Mouse (Mus musculus): ENCODE measurements around the gene Kcnq1. TPM values are rescaled to one million over a fixed set of nuclear protein-coding genes. Genes with fewer than 3 reads are reported as not detected.

Kcnq1 gene
- polyA plus RNA-seq, 1 experiment from 2014 or later, result 1.1 TPM

GRCm38 (mm10) chr7:143251206-143251605, 145.0 kb downstream of the Kcnq1 start:
- no peak overlapping the region for H3K9ac ChIP-seq (ENCODE audit: low read length)
- H3K4me2 ChIP-seq, result no peak overlapping the region
- H3K36me3 ChIP-seq (ENCODE audit: control insufficient read depth, insufficient read depth, low read length), result no peaks in the 10 kb centered on the region; the same call in 1 of the 2 replicates
- H3K27me3 ChIP-seq (ENCODE audit: control insufficient read depth, insufficient read depth, low read length), result no peaks in the 10 kb centered on the region
- H3K4me3 ChIP-seq (ENCODE audit: low read depth, low read length), result no peak overlapping the region
- ATAC-seq (ENCODE audit: low FRiP score) (no peak), DNase-seq (ENCODE audit: low spot score, missing footprints) (no peak)
- H3K4me1 ChIP-seq (ENCODE audit: control insufficient read depth, insufficient read depth, low read length), result no peaks in the 10 kb centered on the region
- 81% methylated on average over 2 of the region's 2 CpGs for WGBS
- H3K27ac ChIP-seq (ENCODE audit: low read depth, low read length), result no peak overlapping the region
- H3K9me3 ChIP-seq (ENCODE audit: control insufficient read depth, low read length), result peaks cover 9% of the 10 kb centered on the region

DNA sequence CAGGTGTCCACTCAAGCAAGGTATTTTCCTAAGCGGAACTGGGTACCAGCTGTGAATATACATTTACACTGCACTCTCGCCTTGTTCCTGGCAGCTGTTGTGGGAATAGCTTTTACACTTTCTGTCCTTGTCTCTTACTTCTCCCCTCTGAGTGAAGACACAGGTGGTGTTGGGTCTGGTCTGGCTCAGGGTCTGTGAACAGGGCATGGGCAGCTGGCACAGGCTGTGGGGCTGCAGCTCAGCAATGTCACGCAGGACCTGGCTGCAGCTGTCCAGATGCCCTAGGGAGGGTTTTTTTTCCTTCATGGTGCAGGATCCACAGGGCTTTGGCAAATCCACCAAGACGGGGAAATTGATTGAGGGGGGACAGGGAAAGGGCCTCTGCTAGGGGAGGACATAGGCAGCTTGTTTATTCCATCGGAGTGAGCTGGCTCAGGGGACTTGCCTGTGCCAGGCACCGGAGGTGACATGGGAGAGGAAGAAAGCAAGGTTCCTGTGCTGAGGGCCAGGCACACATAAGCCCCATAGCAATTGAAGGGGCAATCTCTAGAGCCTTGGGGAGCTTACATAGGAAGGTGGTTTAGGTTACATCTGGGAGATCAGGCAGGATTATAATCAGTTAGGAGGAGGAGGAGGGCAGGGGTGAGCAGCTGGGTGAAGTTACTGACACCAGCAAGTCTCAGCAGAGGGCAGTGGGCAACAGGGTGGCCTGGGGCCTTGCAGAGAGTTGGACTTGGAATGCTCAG, 147.1 kb downstream of the Kcnq1 start:
- Histone ChIP-seq H3K4me1 (ENCODE audit: control insufficient read depth, insufficient read depth, low read length) (no peaks in the 10 kb centered on the region), H3K9me3 (ENCODE audit: control insufficient read depth, low read length) (peaks cover 9% of the 10 kb centered on the region), H3K4me3 (ENCODE audit: low read depth, low read length) (no peak overlapping the region), H3K4me2 (no peak overlapping the region), H3K27ac (ENCODE audit: low read depth, low read length) (no peak overlapping the region), H3K9ac (ENCODE audit: low read length) (no peak overlapping the region), H3K36me3 (ENCODE audit: control insufficient read depth, insufficient read depth, low read length) (no peaks in the 10 kb centered on the region; the same call in 1 of the 2 replicates), H3K27me3 (ENCODE audit: control insufficient read depth, insufficient read depth, low read length) (no peaks in the 10 kb centered on the region)
- DNase-seq (ENCODE audit: low spot score, missing footprints), result no peak
- no peak for ATAC-seq (ENCODE audit: low FRiP score)
- 84% methylated on average over 6 of the region's 6 CpGs for WGBS

GRCm38 (mm10) chr7:143254901-143255300, 148.7 kb downstream of the Kcnq1 start:
- 78% methylated on average over 2 of the region's 2 CpGs for WGBS

GRCm38 (mm10) chr7:143261246-143261645, 155.1 kb downstream of the Kcnq1 start:
- H3K27me3 ChIP-seq (ENCODE audit: control insufficient read depth, insufficient read depth, low read length), result no peaks in the 10 kb centered on the region
- no peak for DNase-seq (ENCODE audit: low spot score, missing footprints)
- no peak overlapping the region for H3K27ac ChIP-seq (ENCODE audit: low read depth, low read length)
- no peaks in the 10 kb centered on the region for H3K36me3 ChIP-seq (ENCODE audit: control insufficient read depth, insufficient read depth, low read length)
- H3K4me2 ChIP-seq, result no peak overlapping the region
- H3K4me3 ChIP-seq (ENCODE audit: low read depth, low read length), result no peak overlapping the region
- no peak overlapping the region for H3K9ac ChIP-seq (ENCODE audit: low read length)
- ATAC-seq (ENCODE audit: low FRiP score), result no peak
- H3K9me3 ChIP-seq (ENCODE audit: control insufficient read depth, low read length), result no peaks in the 10 kb centered on the region
- no peaks in the 10 kb centered on the region for H3K4me1 ChIP-seq (ENCODE audit: control insufficient read depth, insufficient read depth, low read length)

More at GRCm38 (mm10) chr7:143254901-143255300, 148.7 kb downstream of the Kcnq1 start:
- Histone ChIP-seq H3K9ac (ENCODE audit: low read length) (no peak overlapping the region), H3K9me3 (ENCODE audit: control insufficient read depth, low read length) (peaks cover 9% of the 10 kb centered on the region), H3K27me3 (ENCODE audit: control insufficient read depth, insufficient read depth, low read length) (no peaks in the 10 kb centered on the region), H3K36me3 (ENCODE audit: control insufficient read depth, insufficient read depth, low read length) (no peaks in the 10 kb centered on the region; the same call in 1 of the 2 replicates), H3K4me1 (ENCODE audit: control insufficient read depth, insufficient read depth, low read length) (no peaks in the 10 kb centered on the region), H3K4me3 (ENCODE audit: low read depth, low read length) (no peak overlapping the region), H3K4me2 (no peak overlapping the region), H3K27ac (ENCODE audit: low read depth, low read length) (no peak overlapping the region)
- ATAC-seq (ENCODE audit: low FRiP score) (no peak), DNase-seq (ENCODE audit: low spot score, missing footprints) (no peak)

DNA sequence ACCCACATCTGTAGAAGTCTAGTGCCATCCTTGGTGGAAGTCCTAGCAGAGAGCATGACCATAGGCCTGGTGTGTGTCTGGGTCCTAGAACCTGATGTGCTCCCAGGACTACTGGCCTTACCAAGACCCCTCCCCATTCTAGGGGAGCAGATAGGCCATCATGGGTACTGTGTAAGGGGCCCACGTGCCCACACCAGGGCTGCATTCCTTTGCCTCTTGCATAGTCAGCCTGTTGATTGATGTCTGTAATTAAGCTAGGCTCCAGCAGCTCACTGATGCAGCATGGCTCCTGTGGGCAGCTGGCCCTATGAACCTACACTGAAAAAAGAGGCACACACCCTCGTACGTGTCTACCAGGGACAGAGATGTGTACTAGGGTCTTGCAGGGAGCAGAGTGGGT, 157.4 kb downstream of the Kcnq1 start:
- DNase-seq (ENCODE audit: low spot score, missing footprints), result no peak
- WGBS, result 81% methylated on average over 3 of the region's 3 CpGs
- no peaks in the 10 kb centered on the region for H3K4me1 ChIP-seq (ENCODE audit: control insufficient read depth, insufficient read depth, low read length)
- H3K27ac ChIP-seq (ENCODE audit: low read depth, low read length), result no peak overlapping the region
- no peak overlapping the region for H3K4me2 ChIP-seq
- no peaks in the 10 kb centered on the region for H3K9me3 ChIP-seq (ENCODE audit: control insufficient read depth, low read length)
- no peak for ATAC-seq (ENCODE audit: low FRiP score)
- no peak overlapping the region for H3K4me3 ChIP-seq (ENCODE audit: low read depth, low read length)
- no peaks in the 10 kb centered on the region for H3K36me3 ChIP-seq (ENCODE audit: control insufficient read depth, insufficient read depth, low read length)
- H3K27me3 ChIP-seq (ENCODE audit: control insufficient read depth, insufficient read depth, low read length), result no peaks in the 10 kb centered on the region
- no peak overlapping the region for H3K9ac ChIP-seq (ENCODE audit: low read length)

DNA sequence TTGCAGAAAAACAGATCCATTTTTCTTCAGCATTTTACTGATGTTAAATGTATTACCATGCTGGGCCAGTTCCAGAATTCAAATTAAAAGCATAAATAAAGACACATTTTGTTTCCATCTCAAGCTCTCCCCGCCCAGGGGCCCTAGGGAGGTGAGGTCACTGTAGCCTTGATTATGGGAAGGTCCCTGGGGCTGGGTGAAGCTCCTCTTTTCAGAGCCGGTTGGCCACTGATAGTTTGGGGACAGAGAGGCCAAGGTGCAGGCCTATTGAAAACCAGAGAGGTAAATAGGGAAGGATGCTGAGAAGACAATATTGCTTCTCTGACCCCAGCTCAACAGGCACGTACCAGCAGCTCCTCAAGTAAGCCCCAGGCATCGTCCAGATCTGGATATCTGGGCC, 157.8 kb downstream of the Kcnq1 start:
- ATAC-seq (ENCODE audit: low FRiP score) (no peak), DNase-seq (ENCODE audit: low spot score, missing footprints) (no peak)
- Histone ChIP-seq H3K9ac (ENCODE audit: low read length) (no peak overlapping the region), H3K4me2 (no peak overlapping the region), H3K4me1 (ENCODE audit: control insufficient read depth, insufficient read depth, low read length) (no peaks in the 10 kb centered on the region), H3K4me3 (ENCODE audit: low read depth, low read length) (no peak overlapping the region), H3K27ac (ENCODE audit: low read depth, low read length) (no peak overlapping the region), H3K36me3 (ENCODE audit: control insufficient read depth, insufficient read depth, low read length) (no peaks in the 10 kb centered on the region), H3K9me3 (ENCODE audit: control insufficient read depth, low read length) (no peaks in the 10 kb centered on the region), H3K27me3 (ENCODE audit: control insufficient read depth, insufficient read depth, low read length) (no peaks in the 10 kb centered on the region)
- 92% methylated on average over 4 of the region's 4 CpGs for WGBS

- no peak for ATAC-seq (ENCODE audit: low FRiP score)
- H3K9me3 ChIP-seq (ENCODE audit: control insufficient read depth, low read length), result no peaks in the 10 kb centered on the region
- DNase-seq (ENCODE audit: low spot score, missing footprints), result no peak
- 95% methylated on average over 11 of the region's 11 CpGs for WGBS
- H3K36me3 ChIP-seq (ENCODE audit: control insufficient read depth, insufficient read depth, low read length), result no peaks in the 10 kb centered on the region
- no peaks in the 10 kb centered on the region for H3K4me1 ChIP-seq (ENCODE audit: control insufficient read depth, insufficient read depth, low read length)
- H3K27ac ChIP-seq (ENCODE audit: low read depth, low read length), result no peak overlapping the region
- no peak overlapping the region for H3K4me2 ChIP-seq
- no peak overlapping the region for H3K4me3 ChIP-seq (ENCODE audit: low read depth, low read length)
- no peak overlapping the region for H3K9ac ChIP-seq (ENCODE audit: low read length)
- no peaks in the 10 kb centered on the region for H3K27me3 ChIP-seq (ENCODE audit: control insufficient read depth, insufficient read depth, low read length)
Observed at GRCm38 (mm10) chr7:143265386-143265785, 159.2 kb downstream of the Kcnq1 start.

DNA sequence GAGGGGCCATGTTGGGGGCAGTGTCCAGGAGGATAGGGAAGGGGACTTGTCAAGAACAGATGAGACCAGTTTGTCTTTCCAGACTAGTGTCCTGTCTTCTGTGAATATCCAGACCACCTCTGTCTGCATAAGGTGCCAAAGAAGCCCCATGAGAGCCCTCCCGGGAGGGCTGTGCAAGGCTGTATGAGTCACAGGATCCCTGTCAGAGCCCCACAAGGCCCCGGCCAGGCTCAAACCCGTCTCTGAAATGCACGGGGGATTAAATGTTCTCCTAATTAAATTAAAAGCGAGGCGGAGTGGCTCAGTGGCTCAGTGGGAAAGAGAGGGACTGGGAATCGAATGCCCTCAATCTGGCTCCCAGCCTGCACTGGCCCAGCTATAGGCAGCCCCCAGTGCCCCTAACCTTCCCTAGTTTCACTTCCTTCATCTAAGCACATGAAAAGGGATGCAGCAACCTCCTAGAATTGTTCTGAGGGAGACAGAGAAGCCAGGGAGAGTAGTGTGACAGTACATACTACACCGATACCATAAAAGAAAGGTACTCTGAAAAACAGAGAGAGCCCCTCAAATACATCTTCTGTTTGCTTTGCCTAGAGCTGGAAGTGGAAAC, 159.8 kb downstream of the Kcnq1 start:
- 65% methylated on average over 8 of the region's 8 CpGs for WGBS
- ATAC-seq (ENCODE audit: low FRiP score) (no peak), DNase-seq (ENCODE audit: low spot score, missing footprints) (no peak)
- H3K9me3 ChIP-seq (ENCODE audit: control insufficient read depth, low read length), result no peaks in the 10 kb centered on the region
- no peak overlapping the region for H3K9ac ChIP-seq (ENCODE audit: low read length)
- H3K27me3 ChIP-seq (ENCODE audit: control insufficient read depth, insufficient read depth, low read length), result no peaks in the 10 kb centered on the region
- no peaks in the 10 kb centered on the region for H3K36me3 ChIP-seq (ENCODE audit: control insufficient read depth, insufficient read depth, low read length)
- no peaks in the 10 kb centered on the region for H3K4me1 ChIP-seq (ENCODE audit: control insufficient read depth, insufficient read depth, low read length)
- H3K27ac ChIP-seq (ENCODE audit: low read depth, low read length), result no peak overlapping the region
- H3K4me2 ChIP-seq, result no peak overlapping the region
- no peak overlapping the region for H3K4me3 ChIP-seq (ENCODE audit: low read depth, low read length)

GRCm38 (mm10) chr7:143273747-143274146, 167.6 kb downstream of the Kcnq1 start:
- DNase-seq (ENCODE audit: low spot score, missing footprints) (no peak), ATAC-seq (ENCODE audit: low FRiP score) (no peak)
- Histone ChIP-seq H3K9ac (ENCODE audit: low read length) (no peak overlapping the region), H3K9me3 (ENCODE audit: control insufficient read depth, low read length) (no peaks in the 10 kb centered on the region), H3K4me3 (ENCODE audit: low read depth, low read length) (no peak overlapping the region), H3K36me3 (ENCODE audit: control insufficient read depth, insufficient read depth, low read length) (0 out of 2 replicates have a peak, but pooled peaks cover 2% of the 10 kb centered on the region), H3K27ac (ENCODE audit: low read depth, low read length) (no peak overlapping the region), H3K4me1 (ENCODE audit: control insufficient read depth, insufficient read depth, low read length) (no peaks in the 10 kb centered on the region), H3K27me3 (ENCODE audit: control insufficient read depth, insufficient read depth, low read length) (no peaks in the 10 kb centered on the region), H3K4me2 (no peak overlapping the region)
- WGBS, result 82% methylated on average over 4 of the region's 4 CpGs

Measured in midbrain, embryonic 11.5 days (tissue).